Mouse (Mus musculus): ENCODE data around the gene Lipo1.
A peak's percentile ranks its signal among the peaks of the same experiment; 100 is the strongest.
"Not testable (repeated sequence)": the region's sequence is repeated elsewhere in the genome, so short reads cannot be mapped to it uniquely, and the experiment has no call there.

The Lipo1 gene

GRCm38 (mm10) chr19:33787359-33787758 is at the start of gene Lipo1:
Gene Lipo1, minus strand, starts transcription at chr19:33787459.
- DNase-seq (ENCODE audit: low spot score in 2 of 2) = not testable (repeated sequence)

- no peak for DNase-seq (ENCODE audit: low spot score in 2 of 2)
Observed at GRCm38 (mm10) chr19:33786576-33787277, 532 bp downstream of the Lipo1 start.

GRCm38 (mm10) chr19:33761287-33762086 is 25.8 kb downstream of the Lipo1 start, which contains the start of gene Lipo3:
Gene Lipo3, minus strand, starts transcription at chr19:33761951.
- DNase-seq (ENCODE audit: low spot score in 2 of 2) = peak; percentile 16 to 66

- DNase-seq (ENCODE audit: low spot score in 2 of 2) = not testable (repeated sequence)
Observed at GRCm38 (mm10) chr19:33751259-33751658, 36.0 kb downstream of the Lipo1 start, which contains the start of gene Lipo2. Gene Lipo2, minus strand, starts transcription at chr19:33751359.
